Mouse (Mus musculus): ENCODE data around the gene Myzap.

DNA sequence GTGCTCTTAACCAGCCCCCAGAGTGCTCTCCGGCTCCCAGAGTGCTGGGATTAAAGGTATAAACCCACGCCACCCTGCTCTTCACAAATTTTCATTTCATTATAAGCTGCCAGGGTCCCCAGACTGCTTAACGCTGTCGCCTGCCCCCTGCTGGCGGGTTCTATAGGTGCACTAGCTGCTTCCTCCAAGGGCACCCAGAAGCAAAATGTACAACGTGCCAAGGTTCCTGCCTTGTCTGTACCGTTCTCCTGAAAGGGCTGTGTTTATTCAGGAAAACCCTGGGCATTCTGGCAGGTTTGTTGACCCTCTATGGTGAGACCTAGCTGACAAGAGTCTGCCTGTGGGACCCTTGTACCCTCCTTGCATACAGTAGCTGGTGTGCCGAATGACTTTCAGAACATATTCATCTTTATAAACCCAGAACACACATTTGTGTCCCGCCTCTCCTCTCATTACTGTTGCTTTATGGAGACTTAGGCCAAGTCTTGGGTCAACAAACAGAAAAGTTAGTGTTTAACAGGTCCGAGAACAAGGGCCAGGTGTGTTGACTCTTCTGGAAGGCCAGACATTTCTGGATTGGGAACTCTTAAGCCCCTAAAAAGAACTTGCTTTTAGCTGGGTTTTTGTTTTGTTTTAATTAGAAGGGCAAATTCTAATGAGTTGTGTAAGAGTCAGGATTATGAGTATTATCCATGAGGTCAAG lies 32.8 kb upstream of the Myzap start:
- TF ChIP-seq CTCF (IDR thresholded peaks at IDR 0.05; ENCODE audit: low read depth), result peak; percentile 74
- no peak for TF ChIP-seq EP300 (IDR thresholded peaks at IDR 0.05; ENCODE audit: low read depth)
